Mouse (Mus musculus): ENCODE measurements at regions not wholly inside any gene's neighbourhood (a gene's known extent, or its start where the extent isn't known, plus 50 kb on each side); places are given as distances from the start of the nearest gene placed in this dataset.

DNA sequence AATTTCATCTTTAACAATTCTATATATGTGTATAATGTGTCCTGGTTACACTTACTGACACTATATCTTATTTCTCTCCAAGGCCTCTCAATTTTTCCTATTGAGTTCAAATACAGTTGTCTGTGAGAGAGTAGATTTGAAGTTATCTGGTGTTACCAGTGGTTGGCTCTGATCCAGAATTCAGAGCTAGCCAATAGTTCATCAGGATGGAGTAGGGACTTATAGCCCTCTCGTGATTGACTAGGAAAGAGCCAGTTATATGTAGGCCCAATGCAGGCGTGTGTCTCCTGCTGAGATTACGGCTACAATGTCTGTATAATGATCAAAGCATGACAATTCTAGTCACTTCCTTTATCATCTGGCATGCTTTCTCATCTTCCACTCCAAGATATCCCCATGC is 1241.0 kb upstream of the Zeb2 start:
- no peak for TF ChIP-seq CTCF (IDR thresholded peaks at IDR 0.05; ENCODE audit: insufficient read depth, low read length)
- no peak for TF ChIP-seq POLR2A (IDR thresholded peaks at IDR 0.05; ENCODE audit: borderline replicate concordance, extremely low read depth, low read depth, low read length)

Measured in lung, adult 2 months (tissue).